Mouse (Mus musculus): ENCODE results near the gene Ppp6r3.
A peak's percentile ranks its signal among the peaks of the same experiment; 100 is the strongest.

The Ppp6r3 gene

DNA sequence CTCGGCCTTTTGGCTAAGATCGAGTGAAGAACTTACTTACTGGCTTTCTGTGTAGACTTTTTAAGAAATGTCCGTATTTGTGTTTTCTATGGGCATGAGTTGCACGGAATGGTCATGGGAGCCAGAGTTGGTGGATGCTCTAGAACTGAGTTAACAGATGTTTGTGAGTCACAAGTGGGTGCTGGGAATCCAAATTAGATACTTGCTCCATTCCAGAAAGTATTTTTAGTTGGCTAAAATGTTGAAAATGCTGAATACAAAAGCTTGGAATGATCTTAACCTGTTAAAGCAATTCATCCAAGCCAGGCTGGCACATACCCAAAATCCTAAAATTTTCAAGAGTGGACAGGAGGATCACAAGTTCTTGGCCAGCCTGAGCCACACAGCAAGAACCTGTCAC is 48.0 kb downstream of the Ppp6r3 start:
- no peak for DNase-seq (ENCODE audit: low spot score)

DNA sequence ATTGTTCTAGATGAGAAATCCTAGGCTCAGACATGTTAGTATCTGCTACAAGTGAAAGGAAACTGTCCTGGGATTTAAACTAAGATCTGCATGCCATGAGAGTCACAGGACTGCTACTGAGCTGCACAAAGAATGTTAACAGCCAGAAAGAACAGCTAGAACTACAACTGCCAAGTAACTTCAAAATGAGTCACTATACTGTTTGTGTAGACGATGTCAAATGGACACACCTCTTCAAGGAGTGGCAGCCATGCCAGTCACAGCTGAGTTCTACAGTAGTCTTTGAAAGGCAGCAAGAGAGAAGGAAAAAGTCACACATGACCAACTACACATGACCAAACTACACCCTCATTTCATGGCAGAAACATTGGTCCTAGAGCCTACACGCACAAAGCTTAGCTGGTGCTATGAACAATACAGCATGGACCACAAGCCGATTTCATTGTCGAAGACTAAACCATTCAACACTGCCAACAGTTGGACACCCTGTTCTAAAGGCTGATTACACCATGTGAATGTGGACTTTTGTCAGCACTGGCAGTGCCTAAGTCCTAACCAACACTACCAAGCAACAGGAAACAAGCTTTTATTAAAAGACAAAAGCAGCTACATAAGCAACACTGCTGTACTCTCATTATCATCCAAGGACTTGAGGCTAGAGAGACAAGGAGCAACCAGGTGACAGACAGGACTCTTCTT is 55.9 kb downstream of the Ppp6r3 start:
- no peak for DNase-seq (ENCODE audit: low spot score)

DNA sequence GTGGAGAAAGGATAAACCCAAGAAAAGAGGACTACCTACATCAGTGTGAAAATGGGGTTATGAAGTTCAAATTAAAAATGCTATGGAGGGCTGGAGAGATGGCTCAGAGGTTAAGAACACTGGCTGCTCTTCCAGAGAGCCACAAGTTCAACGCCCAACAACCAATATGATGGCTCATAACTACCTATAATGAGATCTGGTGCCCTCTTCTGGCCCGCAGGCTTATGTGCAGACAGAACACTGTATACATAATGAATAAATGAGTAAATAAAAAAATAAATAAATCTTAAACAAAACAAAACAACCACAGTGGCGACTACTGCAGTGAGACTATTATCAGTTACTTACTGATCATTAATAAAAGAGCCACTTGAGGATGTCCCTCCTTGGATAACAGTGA is 78.3 kb downstream of the Ppp6r3 start:
- DNase-seq (ENCODE audit: low spot score) = no peak

DNA sequence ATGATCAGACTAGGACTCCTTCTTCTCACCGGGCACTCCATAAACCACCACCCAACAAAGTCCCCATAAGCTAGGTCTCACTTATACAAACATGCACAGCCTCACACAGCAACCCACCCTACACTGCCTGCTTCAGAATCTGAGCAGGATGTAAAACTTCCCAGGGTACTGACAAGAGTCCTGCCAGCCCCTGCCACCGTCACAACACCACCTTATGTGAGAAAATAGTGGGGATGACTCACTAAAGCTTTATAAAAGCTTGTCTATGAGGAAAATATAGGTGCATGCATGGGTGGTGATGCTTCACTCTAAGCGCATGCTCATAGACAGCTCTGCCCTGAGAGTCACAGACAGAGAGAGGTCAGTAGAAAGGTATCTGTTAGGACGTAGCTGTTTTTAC is 85.7 kb downstream of the Ppp6r3 start:
- DNase-seq (ENCODE audit: low spot score) = no peak

DNA sequence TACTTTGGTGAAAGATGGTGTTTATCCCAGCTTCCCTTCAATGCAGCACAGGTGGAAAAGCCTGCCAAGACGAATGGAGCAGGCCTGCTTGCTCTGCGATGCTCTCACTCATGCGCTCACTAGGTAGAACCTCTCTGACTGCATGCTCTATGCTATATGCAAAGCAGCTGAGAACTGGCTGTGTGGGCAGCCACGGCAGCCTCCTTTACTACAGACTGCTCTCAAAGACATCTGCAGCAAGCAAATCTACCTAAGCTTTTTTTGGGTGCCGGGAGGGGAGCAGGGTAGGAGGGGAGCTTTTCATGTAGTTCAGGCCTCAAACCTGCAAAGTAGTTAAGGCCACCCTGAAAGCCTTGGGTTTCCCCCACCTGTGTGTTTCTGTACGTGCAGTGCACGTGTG is 92.7 kb downstream of the Ppp6r3 start:
- DNase-seq (ENCODE audit: low spot score) = no peak

DNA sequence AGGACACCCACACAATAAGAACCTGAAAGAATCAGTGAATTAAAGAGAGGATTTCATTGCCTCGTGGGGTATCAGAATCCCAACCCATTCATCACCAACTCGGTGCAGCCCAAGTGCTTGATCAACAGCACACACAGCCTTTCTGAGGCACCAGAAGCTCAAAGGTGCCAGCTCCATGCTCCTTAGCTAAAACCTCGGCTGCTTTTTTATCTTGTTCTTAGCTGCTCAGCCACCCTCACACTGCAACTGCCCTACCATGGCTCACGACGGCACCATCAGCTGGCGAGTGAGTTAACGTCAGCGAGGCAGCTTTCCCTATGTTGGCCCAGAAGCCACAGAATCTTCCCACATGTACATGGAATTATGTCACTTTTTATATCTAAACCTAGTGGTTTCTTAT is 95.4 kb downstream of the Ppp6r3 start:
- DNase-seq (ENCODE audit: low spot score) = no peak

DNA sequence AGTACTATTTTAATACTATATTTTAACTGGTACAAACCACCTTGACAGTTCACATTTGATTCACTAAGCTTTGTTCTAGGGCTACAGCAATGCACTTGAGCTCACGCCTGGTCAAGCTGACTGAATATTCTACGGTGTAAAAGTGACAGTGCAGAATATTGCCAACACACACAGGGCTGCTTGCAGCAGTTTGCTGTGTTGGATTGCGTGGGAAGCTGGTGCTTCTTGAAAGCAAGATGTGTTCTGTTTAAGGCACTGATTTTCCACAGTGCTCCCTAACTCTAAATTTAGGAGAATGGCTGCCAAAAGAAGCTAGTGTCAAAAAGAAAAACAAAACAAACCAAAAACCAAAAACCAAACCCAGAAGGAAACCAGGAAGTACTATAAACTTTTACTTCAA is 98.6 kb downstream of the Ppp6r3 start:
- no peak for DNase-seq (ENCODE audit: low spot score)

DNA sequence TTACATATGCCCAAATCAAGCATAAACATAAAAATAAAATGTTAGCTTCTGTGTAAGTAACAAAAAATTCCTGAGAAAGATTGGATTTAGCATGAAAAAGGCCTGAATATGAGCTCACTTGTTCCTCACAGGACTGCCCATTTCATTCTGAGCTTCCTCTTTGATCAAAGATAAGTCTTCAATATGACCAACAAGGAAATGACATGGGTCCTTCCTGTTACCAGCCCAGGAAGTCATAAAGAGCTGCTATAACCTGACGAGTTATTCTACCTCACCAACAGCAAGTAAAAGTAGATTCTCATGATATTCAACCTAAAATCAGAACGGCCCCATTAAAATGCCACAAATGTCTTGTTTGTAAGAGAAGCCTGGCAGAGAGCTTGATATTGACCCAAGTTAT is 104.3 kb downstream of the Ppp6r3 start:
- no peak for DNase-seq (ENCODE audit: low spot score)

DNA sequence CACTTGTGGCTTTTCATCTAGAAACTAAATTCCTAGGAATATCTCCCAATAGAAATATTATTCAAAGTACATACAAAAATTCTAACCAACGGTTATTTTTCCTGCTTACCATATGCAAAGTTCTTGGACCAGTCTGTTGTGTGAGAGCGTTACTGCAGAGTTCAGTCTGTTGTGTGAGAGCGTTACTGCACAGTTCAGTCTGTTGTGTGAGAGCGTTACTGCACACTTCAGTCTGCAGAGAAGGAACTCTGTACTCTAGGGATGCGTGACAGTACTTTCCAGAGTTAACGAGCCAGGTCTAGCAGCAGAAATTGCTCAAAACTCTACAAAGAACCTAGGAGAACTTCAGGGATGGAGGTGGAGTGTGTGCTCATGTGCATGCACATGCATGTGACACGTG is 108.0 kb downstream of the Ppp6r3 start:
- DNase-seq (ENCODE audit: low spot score) = no peak

DNA sequence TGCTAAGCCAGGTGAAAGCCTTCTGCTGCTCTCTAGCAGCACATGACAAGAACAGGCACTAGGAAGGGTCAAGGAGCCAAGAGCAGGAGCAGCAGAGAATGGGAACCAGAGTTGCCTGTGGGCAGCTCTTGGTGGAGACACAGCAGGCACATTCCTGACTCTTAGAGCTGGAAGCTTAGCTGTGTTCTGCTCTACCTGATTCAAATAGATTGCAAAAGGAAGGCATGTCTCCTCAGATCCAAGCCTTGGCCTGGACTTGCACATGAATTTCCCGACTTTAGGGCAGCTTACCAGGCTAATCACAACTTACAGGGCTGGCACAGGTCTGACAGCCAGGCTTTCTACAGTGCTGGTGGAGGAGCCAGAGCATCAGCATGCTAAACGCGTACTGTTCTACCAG is 115.6 kb downstream of the Ppp6r3 start:
- DNase-seq (ENCODE audit: low spot score) = no peak

DNA sequence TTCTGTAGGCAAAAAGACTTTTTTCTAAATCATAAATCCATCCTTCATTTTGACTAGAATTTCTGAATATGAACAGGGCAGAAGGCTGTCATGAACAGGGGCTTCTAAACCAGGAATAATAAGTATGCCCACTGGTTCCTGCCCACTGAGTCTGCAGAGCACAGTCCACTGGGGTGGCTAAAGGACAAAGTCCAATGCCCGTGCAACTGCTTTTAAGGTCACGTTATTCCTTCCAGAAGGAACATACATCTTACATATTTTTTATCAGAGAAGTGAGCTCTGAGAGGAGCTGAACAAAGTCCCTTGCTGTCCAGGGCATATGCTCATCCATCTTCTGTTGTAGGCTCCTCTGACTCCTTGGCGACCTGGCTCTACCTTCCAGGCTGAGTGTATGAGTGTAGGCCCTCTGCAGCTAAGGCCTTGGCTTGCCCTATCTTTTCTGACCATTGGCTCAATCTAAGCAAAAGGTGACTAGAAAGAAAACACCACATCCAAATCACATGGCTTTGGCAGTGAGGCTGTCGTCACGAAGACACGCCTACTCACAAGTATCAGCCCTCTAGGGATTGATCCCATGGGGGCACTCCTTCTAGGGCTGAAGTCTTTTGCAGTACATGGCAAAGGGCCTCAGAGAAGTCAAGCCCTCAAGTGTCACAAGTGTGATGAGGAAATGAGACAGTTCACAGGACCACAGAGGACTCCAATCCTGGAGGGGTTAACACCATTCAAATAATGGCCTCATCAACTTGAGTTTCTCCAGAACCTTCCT is 117.0 kb downstream of the Ppp6r3 start:
- DNase-seq (ENCODE audit: low spot score) = no peak

DNA sequence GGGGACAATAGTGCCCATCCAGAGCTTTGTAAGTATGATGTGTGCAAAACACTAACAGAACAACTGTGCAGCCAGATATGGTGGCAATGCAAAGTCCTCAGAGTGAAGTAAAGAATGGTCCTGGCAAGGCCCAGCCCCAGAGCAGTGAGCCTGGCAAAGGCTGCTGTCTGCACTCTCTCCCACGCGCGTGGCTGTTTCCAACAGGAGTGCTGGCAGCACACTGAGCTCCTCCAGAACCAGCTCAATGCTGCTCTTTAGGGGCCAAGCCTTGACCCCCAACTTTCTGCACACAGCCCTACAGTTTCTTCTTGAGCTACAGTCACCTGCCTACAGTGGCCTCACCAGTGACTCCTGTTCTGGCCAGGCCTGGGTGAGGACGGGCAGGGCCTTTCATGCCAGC is 117.8 kb downstream of the Ppp6r3 start:
- DNase-seq (ENCODE audit: low spot score) = no peak

DNA sequence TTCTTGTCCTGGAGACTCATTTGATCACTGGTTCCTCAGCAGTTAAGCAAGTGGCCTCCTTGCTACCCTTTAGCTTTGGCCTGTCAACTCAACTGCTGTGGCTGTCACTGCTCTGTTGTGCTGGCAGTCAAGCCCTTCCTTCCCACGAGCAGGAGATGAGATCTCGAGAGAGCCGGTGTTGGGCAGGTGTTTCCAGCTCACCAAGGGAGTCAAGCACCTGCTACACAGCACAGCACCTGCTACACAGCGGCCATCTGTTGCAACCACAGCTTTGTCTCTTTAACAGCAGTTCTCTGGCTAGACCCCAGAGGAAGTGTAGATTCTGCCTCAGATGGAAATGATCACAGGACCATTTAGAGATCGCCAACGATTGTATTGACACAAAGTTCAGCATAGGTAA is 123.9 kb downstream of the Ppp6r3 start:
- no peak for DNase-seq (ENCODE audit: low spot score)

DNA sequence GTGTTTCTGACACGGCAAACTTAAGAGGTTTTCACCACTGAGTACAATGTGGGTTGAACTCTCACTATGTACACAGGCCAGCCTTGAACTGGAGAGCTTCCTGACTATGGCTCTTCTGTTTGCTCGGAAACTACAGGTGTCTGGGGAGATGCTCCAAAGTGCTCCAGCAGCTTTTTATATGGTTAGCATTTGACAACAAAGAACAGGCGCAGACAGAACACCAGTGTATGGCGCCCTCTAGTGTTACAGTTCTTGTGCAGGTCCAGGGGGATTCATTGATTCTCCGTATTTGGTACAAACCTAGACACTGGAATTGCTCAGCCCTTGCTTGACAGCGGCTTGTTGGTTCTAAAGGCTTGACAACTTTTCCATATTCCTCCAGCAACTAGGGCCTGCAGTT is 124.4 kb downstream of the Ppp6r3 start:
- DNase-seq (ENCODE audit: low spot score) = no peak

DNA sequence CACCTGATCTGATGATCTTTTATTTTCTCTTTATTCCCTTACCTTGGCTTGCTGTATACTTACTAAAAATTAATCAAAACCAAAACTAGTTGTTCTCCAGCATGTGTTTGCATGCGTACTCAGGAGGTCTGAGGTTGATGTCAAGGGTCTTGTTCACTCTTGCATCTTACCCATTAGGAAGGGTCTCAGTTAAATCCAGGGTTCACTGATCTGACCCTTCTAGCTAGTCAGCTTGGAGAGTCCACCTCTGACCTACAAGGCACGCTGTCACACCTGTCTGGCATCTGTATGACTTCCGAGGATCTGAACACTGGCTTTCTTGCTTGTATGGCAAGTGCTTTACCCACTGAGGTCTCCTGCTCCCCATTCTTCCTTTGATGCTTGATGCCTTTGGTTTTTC is 124.8 kb downstream of the Ppp6r3 start:
- no peak for DNase-seq (ENCODE audit: low spot score)

DNA sequence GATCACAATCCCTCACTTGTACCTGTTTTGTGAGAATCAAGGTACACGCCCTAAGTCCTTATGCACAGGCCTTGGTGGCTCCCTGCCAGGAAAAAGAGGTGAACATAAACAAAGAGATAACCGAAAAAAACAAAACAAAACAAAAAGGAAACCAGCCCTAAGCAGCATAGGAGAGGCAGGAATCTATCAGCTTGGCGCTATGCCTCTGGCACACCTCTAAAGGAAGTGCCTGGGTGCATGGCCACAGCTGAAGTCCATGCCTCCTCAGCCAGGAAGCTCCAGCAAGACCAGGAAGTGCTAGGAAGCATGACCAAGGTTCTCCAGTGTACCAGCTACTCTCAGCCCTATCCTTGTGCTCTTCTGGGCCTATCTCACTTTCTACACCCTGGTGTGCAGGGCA is 126.3 kb downstream of the Ppp6r3 start:
- DNase-seq (ENCODE audit: low spot score) = peak; percentile 26

DNA sequence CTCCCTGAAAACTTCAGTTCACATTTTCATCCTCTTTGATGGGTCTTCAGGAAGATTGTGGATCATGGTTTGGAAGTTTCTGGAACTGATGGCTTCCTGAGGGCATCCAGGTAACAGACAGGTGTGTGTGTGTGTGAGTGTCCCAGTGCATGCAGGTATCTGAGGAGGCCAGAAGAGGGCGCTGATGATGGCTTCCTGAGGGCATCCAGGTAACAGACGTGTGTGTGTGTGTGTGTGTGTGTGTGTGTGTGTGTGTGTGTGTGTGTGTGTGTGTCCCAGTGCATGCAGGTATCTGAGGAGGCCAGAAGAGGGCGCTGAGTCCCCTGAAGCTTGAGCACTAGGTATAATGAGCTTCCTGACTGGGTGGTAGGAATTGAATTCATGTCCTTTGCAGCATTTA is 128.2 kb downstream of the Ppp6r3 start:
- DNase-seq (ENCODE audit: low spot score) = no peak

DNA sequence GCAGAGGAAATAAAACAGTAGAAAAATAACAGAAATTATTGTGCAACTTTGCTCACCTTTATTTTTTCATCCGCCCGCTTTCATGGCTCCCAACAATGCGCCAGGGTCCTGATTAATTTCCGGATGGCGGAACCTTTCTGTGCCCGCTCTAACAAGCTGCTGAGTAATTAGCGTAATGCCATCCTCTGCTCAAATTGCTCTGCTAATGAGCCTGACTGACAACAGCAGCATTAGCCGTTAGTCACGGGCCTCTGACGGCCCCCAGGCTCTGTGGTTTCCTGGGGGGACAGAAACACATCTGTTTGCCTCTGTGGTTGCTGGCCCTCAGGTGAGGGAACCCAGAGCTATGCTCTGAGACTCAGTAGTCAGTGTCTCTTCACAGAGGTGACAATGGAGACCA is 134.5 kb downstream of the Ppp6r3 start:
- DNase-seq (ENCODE audit: low spot score) = no peak

DNA sequence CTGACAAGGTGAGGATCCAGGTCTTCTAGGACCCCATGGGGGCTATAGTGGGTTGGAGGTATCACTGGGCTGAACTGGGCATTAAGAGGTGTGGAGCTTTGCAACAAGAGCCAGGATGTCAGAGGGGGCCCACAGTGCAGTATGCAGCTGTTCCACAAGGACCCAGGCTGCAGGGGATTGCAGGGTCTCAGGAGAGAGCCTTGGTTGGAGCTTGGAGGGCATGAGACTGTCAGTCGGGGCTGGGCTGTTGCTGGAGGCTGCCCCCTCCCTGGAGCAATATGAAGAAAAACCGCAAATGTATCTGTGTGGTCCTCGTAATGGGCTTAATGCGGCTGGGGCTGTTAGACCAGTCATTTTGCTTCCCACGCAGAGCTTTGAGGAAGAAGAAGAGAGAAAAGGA is 134.9 kb downstream of the Ppp6r3 start:
- DNase-seq (ENCODE audit: low spot score) = no peak

DNA sequence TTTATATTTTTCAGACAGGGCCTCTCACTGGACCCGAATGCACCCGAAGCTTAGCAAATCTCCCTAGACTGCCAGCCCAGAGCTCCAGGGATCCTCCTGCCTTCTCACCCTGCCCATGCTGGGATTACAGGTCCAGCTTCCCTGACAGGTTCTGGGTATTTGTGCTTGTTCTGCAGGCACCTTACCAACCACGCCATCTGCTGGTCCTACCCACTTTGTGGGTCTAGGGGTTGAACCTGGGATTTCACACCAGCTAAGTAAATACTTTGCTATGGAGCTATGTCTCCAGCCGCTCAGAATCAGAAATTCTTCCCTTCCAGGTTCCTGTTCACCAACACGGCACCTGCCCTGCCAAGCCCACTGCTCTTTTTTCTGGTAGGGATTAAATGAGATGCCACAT is 137.6 kb downstream of the Ppp6r3 start:
- no peak for DNase-seq (ENCODE audit: low spot score)

DNA sequence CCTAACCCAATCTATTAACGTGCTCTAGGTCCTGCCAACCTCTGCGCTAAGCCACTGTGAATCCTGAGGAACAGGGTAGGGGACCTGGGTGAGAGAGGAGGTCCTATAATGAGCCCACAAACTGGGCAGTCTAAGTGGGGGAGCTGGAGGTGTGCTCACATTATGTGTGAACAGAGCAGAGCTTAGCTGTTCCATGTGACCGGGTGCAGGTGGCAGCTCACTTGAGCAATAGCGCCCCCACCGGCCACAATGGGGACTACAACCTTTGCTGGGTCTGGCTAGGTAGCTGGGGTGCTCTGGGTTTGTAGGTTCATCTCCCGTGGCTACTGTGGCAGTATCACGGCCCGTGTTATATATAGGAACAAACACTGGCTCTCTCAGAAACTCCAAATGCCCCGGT is 138.7 kb downstream of the Ppp6r3 start:
- DNase-seq (ENCODE audit: low spot score) = no peak

DNA sequence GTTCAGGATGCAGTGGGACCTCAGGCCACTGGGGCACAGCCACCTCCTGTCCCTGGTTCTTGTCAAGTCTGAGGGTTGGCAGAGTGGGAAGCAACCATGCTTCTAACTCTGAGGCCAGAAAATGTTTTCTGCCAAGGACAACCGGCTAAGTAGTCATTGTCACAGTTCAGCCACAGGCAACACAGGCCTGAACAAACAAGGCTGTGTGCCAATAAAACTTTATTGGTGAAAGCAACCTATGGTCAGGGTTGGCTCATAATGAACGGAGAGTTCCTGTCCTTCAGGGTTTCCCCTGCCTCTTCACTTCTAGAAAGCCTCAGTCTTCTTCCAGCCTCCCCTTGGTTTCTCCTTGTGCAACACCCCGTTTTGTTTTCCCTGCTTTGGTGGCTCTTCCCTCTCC is 139.7 kb downstream of the Ppp6r3 start:
- no peak for DNase-seq (ENCODE audit: low spot score)

DNA sequence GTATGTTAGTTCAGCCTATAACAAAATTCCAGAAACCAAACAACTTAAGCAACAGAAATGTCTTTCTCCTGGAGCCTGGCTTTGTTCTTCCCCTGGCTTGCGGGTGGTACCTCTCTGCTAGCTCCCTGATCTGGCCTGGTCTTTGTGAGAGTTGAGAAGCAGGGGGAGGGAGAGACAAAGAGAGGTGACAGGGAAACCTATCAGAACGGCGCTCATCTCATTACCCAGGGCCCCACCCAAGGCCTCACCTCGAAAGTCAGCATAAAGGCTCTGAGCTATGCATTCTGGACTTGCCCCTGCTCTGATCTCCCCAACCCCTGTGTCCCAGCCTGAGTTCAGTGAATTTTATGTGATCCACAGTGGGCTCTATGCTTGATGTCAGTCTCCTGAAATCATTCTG is 140.9 kb downstream of the Ppp6r3 start:
- DNase-seq (ENCODE audit: low spot score) = no peak

DNA sequence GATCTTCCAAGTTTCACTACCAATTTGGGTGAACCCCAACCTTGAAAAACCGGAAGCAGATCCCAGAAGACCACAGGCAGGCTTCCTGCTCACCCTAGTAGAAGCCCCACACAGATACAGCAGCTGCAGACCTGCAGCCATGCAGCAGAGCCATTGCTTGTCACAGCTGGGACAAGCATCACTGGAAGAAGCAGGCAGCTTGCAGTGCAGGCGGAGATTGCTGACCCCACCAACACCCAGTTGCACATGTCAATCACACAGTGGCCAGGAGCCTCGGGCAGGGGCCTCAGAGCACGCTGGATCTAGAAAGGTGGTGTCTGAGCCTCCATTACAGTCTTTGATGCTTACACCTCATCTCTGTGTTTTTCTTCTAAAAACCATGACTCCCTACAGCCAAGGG is 141.4 kb downstream of the Ppp6r3 start:
- DNase-seq (ENCODE audit: low spot score) = no peak
